Mouse (Mus musculus) liver, embryonic 14.5 days (tissue): ENCODE data around the gene Zfp704.

Source experiments
- CTCF ChIP-seq: IDR thresholded peaks from 2 replicates; pipeline ENCODE4 v1.5.1; 2016; ENCODE audit warnings: antibody characterized with exemption, low read depth, control low read depth
- EP300 ChIP-seq: IDR thresholded peaks from 2 replicates; pipeline ENCODE4 v1.6.1; 2016; ENCODE audit warnings: antibody characterized with exemption, low read depth

DNA sequence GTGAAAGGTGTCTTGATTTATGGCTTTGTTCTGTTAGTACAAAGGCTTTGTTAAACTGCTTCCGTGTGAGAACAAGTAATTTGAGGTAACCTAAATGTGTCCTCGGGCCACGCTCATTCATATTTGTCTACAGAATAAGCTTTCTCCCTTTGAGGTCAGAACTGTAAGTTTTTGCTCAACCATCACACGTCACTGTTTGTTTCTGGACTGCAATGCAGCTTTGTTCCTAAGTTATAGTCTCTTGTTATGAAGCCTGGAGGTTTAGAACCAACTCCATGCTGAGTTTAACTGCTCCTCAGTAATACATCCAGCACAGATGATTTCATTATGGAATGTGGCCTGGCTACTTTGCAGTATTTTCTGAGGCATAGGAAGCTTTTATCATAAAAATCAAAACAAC, 90.4 kb downstream of the Zfp704 start:
- TF ChIP-seq CTCF (no peak), EP300 (no peak)
